Mouse (Mus musculus): ENCODE measurements around the gene Gm3164.
"Not testable (repeated sequence)": the region's sequence is repeated elsewhere in the genome, so short reads cannot be mapped to it uniquely, and the experiment has no call there.

Gene Gm3164

GRCm38 (mm10) chr14:4414965-4415835, at the start of gene Gm3164:
Gene Gm3164, plus strand, starts transcription at chr14:4415448.
- DNase-seq, result peak; percentile 50

- DNase-seq, result not testable (repeated sequence)
Measured at GRCm38 (mm10) chr14:4368991-4369390, 46.3 kb upstream of the Gm3164 start.

GRCm38 (mm10) chr14:4369691-4370090, 45.6 kb upstream of the Gm3164 start:
- DNase-seq, result not testable (repeated sequence)

- not testable (repeated sequence) for DNase-seq
Measured at GRCm38 (mm10) chr14:4377871-4378270, 37.4 kb upstream of the Gm3164 start.

GRCm38 (mm10) chr14:4385606-4386005, 29.6 kb upstream of the Gm3164 start:
- not testable (repeated sequence) for DNase-seq

GRCm38 (mm10) chr14:4392841-4393530, 22.3 kb upstream of the Gm3164 start:
- DNase-seq, result not testable (repeated sequence)

GRCm38 (mm10) chr14:4397226-4397625, 18.0 kb upstream of the Gm3164 start, which contains the start of gene Gm3159:
Gene Gm3159, plus strand, starts transcription at chr14:4397526.
- not testable (repeated sequence) for DNase-seq

GRCm38 (mm10) chr14:4398624-4399023, 16.6 kb upstream of the Gm3164 start:
- not testable (repeated sequence) for DNase-seq

GRCm38 (mm10) chr14:4400115-4400789, 15.0 kb upstream of the Gm3164 start:
- DNase-seq, result not testable (repeated sequence)

- not testable (repeated sequence) for DNase-seq
Measured at GRCm38 (mm10) chr14:4401245-4401644, 14.0 kb upstream of the Gm3164 start.

GRCm38 (mm10) chr14:4403840-4404239, 11.4 kb upstream of the Gm3164 start:
- DNase-seq, result not testable (repeated sequence)

- not testable (repeated sequence) for DNase-seq
Measured at GRCm38 (mm10) chr14:4409939-4410338, 5.3 kb upstream of the Gm3164 start.

- not testable (repeated sequence) for DNase-seq
Measured at GRCm38 (mm10) chr14:4430692-4431091, 15.4 kb downstream of the Gm3164 start, which contains the start of gene Gm3173. Gene Gm3173, plus strand, starts transcription at chr14:4430992.

- not testable (repeated sequence) for DNase-seq
Measured at GRCm38 (mm10) chr14:4481445-4481844, 66.2 kb downstream of the Gm3164 start, which contains the start of gene Gm3182. Gene Gm3182, plus strand, starts transcription at chr14:4481745.
